Mouse (Mus musculus): ENCODE measurements around the gene Eefsec. TPM values are rescaled to one million over a fixed set of nuclear protein-coding genes. Genes with fewer than 3 reads are reported as not detected.

The Eefsec gene
- polyA plus RNA-seq, 1 experiment: 15.8 TPM

- no peak overlapping the region for H3K27ac ChIP-seq (ENCODE audit: insufficient read depth, low read depth, low read length)
- TF ChIP-seq CTCF (IDR thresholded peaks at IDR 0.05; ENCODE audit: extremely low read depth, insufficient read length, insufficient replicate concordance, low read depth, low read length) (no peak), POLR2A (IDR thresholded peaks at IDR 0.05; ENCODE audit: low read depth, low read length) (no peak)
- H3K4me3 ChIP-seq (ENCODE audit: low read depth, low read length): no peak overlapping the region
- no peaks in the 10 kb centered on the region for H3K27me3 ChIP-seq (ENCODE audit: control insufficient read depth, insufficient read depth, low read length)
- peaks cover 51% of the 10 kb centered on the region for H3K36me3 ChIP-seq (ENCODE audit: control insufficient read depth, insufficient read depth, low read length)
- H3K4me1 ChIP-seq (ENCODE audit: control insufficient read depth, insufficient read depth, insufficient read length, low read length): no peaks in the 10 kb centered on the region
Measured at GRCm38 (mm10) chr6:88483913-88484312, 37.6 kb upstream of the Eefsec start.

- no peak overlapping the region for H3K4me3 ChIP-seq (ENCODE audit: low read depth, low read length)
- H3K36me3 ChIP-seq (ENCODE audit: control insufficient read depth, insufficient read depth, low read length): peaks cover 56% of the 10 kb centered on the region
- no peak overlapping the region for H3K27ac ChIP-seq (ENCODE audit: insufficient read depth, low read depth, low read length)
- H3K27me3 ChIP-seq (ENCODE audit: control insufficient read depth, insufficient read depth, low read length): no peaks in the 10 kb centered on the region
- no peaks in the 10 kb centered on the region for H3K4me1 ChIP-seq (ENCODE audit: control insufficient read depth, insufficient read depth, insufficient read length, low read length)
- TF ChIP-seq POLR2A (IDR thresholded peaks at IDR 0.05; ENCODE audit: low read depth, low read length) (no peak), CTCF (IDR thresholded peaks at IDR 0.05; ENCODE audit: extremely low read depth, insufficient read length, insufficient replicate concordance, low read depth, low read length) (no peak)
- WGBS: 54% methylated on average over 7 of the region's 7 CpGs
Measured at GRCm38 (mm10) chr6:88483111-88483510, 36.8 kb upstream of the Eefsec start.

- Histone ChIP-seq H3K4me1 (ENCODE audit: control insufficient read depth, insufficient read depth, insufficient read length, low read length) (no peaks in the 10 kb centered on the region), H3K36me3 (ENCODE audit: control insufficient read depth, insufficient read depth, low read length) (peaks cover 57% of the 10 kb centered on the region), H3K27ac (ENCODE audit: insufficient read depth, low read depth, low read length) (no peak overlapping the region), H3K27me3 (ENCODE audit: control insufficient read depth, insufficient read depth, low read length) (no peaks in the 10 kb centered on the region), H3K4me3 (ENCODE audit: low read depth, low read length) (no peak overlapping the region)
- TF ChIP-seq CTCF (IDR thresholded peaks at IDR 0.05; ENCODE audit: extremely low read depth, insufficient read length, insufficient replicate concordance, low read depth, low read length) (no peak), POLR2A (IDR thresholded peaks at IDR 0.05; ENCODE audit: low read depth, low read length) (no peak)
- 62% methylated on average over 6 of the region's 6 CpGs for WGBS
Measured at GRCm38 (mm10) chr6:88480421-88480820, 34.1 kb upstream of the Eefsec start.

GRCm38 (mm10) chr6:88469878-88470277 is 23.5 kb upstream of the Eefsec start:
- Histone ChIP-seq H3K27me3 (ENCODE audit: control insufficient read depth, insufficient read depth, low read length) (no peaks in the 10 kb centered on the region), H3K4me3 (ENCODE audit: low read depth, low read length) (no peak overlapping the region), H3K27ac (ENCODE audit: insufficient read depth, low read depth, low read length) (no peak overlapping the region), H3K36me3 (ENCODE audit: control insufficient read depth, insufficient read depth, low read length) (peaks cover 22% of the 10 kb centered on the region), H3K4me1 (ENCODE audit: control insufficient read depth, insufficient read depth, insufficient read length, low read length) (peaks cover 3% of the 10 kb centered on the region; the same call in 1 of the 2 replicates)
- WGBS: 69% methylated on average over 6 of the region's 6 CpGs
- TF ChIP-seq CTCF (IDR thresholded peaks at IDR 0.05; ENCODE audit: extremely low read depth, insufficient read length, insufficient replicate concordance, low read depth, low read length) (no peak), POLR2A (IDR thresholded peaks at IDR 0.05; ENCODE audit: low read depth, low read length) (no peak)

GRCm38 (mm10) chr6:88465181-88465920 is 19.0 kb upstream of the Eefsec start, which contains the start of gene Ruvbl1:
Ruvbl1 (plus strand) TSS chr6:88465409.
- Histone ChIP-seq H3K36me3 (ENCODE audit: control insufficient read depth, insufficient read depth, low read length) (peaks cover 8% of the 10 kb centered on the region), H3K27me3 (ENCODE audit: control insufficient read depth, insufficient read depth, low read length) (no peaks in the 10 kb centered on the region), H3K4me3 (ENCODE audit: low read depth, low read length) (peak within 1 kb of the TSS; percentile 88), H3K27ac (ENCODE audit: insufficient read depth, low read depth, low read length) (no peak within 1 kb of the TSS), H3K4me1 (ENCODE audit: control insufficient read depth, insufficient read depth, insufficient read length, low read length) (peaks cover 3% of the 10 kb centered on the region; the same call in 1 of the 2 replicates)
- WGBS: under 1% methylated on average over 42 of the region's 42 CpGs
- peak; percentile 38; the same call in 1 of the 2 replicates for TF ChIP-seq POLR2A (IDR thresholded peaks at IDR 0.05; ENCODE audit: low read depth, low read length)
- no peak for TF ChIP-seq CTCF (IDR thresholded peaks at IDR 0.05; ENCODE audit: extremely low read depth, insufficient read length, insufficient replicate concordance, low read depth, low read length)

- Histone ChIP-seq H3K36me3 (ENCODE audit: control insufficient read depth, insufficient read depth, low read length) (no peaks in the 10 kb centered on the region), H3K4me3 (ENCODE audit: low read depth, low read length) (no peak overlapping the region), H3K27ac (ENCODE audit: insufficient read depth, low read depth, low read length) (no peak overlapping the region), H3K27me3 (ENCODE audit: control insufficient read depth, insufficient read depth, low read length) (no peaks in the 10 kb centered on the region; the same call in 1 of the 2 replicates), H3K4me1 (ENCODE audit: control insufficient read depth, insufficient read depth, insufficient read length, low read length) (no peaks in the 10 kb centered on the region)
- WGBS: 62% methylated on average over 2 of the region's 2 CpGs
- TF ChIP-seq CTCF (IDR thresholded peaks at IDR 0.05; ENCODE audit: extremely low read depth, insufficient read length, insufficient replicate concordance, low read depth, low read length) (no peak), POLR2A (IDR thresholded peaks at IDR 0.05; ENCODE audit: low read depth, low read length) (no peak)
Measured at GRCm38 (mm10) chr6:88454545-88454944, 8.2 kb upstream of the Eefsec start.

GRCm38 (mm10) chr6:88447454-88447853 is 1.1 kb upstream of the Eefsec start:
- no peaks in the 10 kb centered on the region for H3K36me3 ChIP-seq (ENCODE audit: control insufficient read depth, insufficient read depth, low read length)
- no peak overlapping the region for H3K27ac ChIP-seq (ENCODE audit: insufficient read depth, low read depth, low read length)
- H3K4me3 ChIP-seq (ENCODE audit: low read depth, low read length): no peak overlapping the region
- 0 out of 2 replicates have a peak, but pooled peaks cover 3% of the 10 kb centered on the region for H3K27me3 ChIP-seq (ENCODE audit: control insufficient read depth, insufficient read depth, low read length)
- 60% methylated on average over 4 of the region's 4 CpGs for WGBS
- peaks cover 10% of the 10 kb centered on the region for H3K4me1 ChIP-seq (ENCODE audit: control insufficient read depth, insufficient read depth, insufficient read length, low read length)
- TF ChIP-seq CTCF (IDR thresholded peaks at IDR 0.05; ENCODE audit: extremely low read depth, insufficient read length, insufficient replicate concordance, low read depth, low read length) (no peak), POLR2A (IDR thresholded peaks at IDR 0.05; ENCODE audit: low read depth, low read length) (no peak)

All from small intestine, adult 2 months (tissue).